Mouse (Mus musculus): Measurements from ENCODE around the gene Scaf1.
A peak's percentile ranks its signal among the peaks of the same experiment; 100 is the strongest.

- TF ChIP-seq CTCF (IDR thresholded peaks at IDR 0.05; ENCODE audit: low read depth) (peak; percentile 24), EP300 (IDR thresholded peaks at IDR 0.05; ENCODE audit: low read depth) (no peak)
These were observed 37.9 kb downstream of the Scaf1 start for GRCm38 (mm10) chr7:44978300-44978699.

All from liver, embryonic 14.5 days (tissue).